Mouse (Mus musculus) megakaryocyte progenitor cell, adult 5-6 weeks (primary cell): ENCODE results near the gene Slco2a1. TPM values are rescaled to one million over a fixed set of nuclear protein-coding genes. Genes with fewer than 3 reads are reported as not detected.

Experiments
- ATAC-seq: replicated peaks from 2 replicates; pipeline ENCODE4 v1.8.0; 2016; ENCODE audit warnings: mild to moderate bottlenecking, moderate TSS enrichment, inconsistent platforms; ENCODE audit not compliant: poor library complexity
- total RNA-seq, 2 experiments: library from RNA; stranded (forward) in 1 of 2; stranded (reverse) in 1 of 2; fragments of 157-497, 149-512 nt in 1 of 2; fragments of 200-1000 nt in 1 of 2; gene quantifications; 2 replicates each; pipeline versions ENCODE4 v1.2.3 to v1.2.4; 2015 to 2017

Gene Slco2a1
- total RNA-seq, 2 experiments from 2014 or later = 0.10 TPM; not detected in 1

- no peak for ATAC-seq
Measured at GRCm38 (mm10) chr9:103033381-103033780, 44.9 kb downstream of the Slco2a1 start.

GRCm38 (mm10) chr9:103036971-103037391 lies 48.5 kb downstream of the Slco2a1 start:
- ATAC-seq = no peak

GRCm38 (mm10) chr9:103038266-103038665 lies 49.8 kb downstream of the Slco2a1 start:
- no peak for ATAC-seq

GRCm38 (mm10) chr9:103038705-103039104 lies 50.2 kb downstream of the Slco2a1 start:
- ATAC-seq = no peak

DNA sequence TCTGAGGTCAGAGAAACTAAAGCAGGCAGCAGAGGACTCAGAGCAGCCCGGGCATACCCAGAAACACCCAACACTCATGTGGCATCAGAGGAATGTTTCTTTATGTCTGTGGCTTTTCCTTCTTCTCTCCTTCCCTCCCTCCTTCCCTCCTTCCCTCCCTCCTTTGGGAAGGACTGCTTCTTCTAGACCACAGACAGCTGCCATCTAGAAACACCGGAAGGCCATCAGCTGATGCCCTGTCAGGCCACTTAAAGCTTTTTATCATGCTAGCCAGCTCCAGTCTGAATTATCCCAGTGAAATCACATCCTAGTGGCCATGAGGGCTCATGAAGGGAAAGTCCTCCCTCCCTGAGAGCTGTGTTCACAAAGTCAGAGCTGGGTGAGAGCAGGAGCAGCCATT lies 52.1 kb downstream of the Slco2a1 start:
- ATAC-seq = no peak

- ATAC-seq = no peak
Measured at GRCm38 (mm10) chr9:103045406-103045805, 56.9 kb downstream of the Slco2a1 start.

DNA sequence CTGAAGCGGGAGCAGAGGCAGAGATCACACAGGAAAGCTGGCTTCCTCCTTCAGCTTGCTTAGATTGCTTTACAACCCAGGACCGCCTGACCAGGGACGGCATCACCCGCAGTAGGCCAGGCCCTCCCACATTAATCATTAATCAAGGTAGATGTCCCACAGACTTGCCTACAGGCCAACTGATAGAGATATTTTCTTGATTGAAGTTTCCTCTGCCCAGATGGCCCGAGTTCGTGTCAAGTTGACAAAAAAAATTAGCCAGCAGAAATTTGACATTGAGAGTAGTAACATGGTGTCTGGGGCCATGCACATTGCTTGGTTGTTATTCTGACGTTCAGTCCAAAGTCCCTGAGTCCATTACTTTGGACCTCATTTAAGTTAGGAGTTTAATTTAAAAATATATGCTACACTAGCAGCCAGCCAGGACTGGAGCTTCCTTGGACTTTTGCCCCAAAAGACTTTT lies 60.6 kb downstream of the Slco2a1 start:
- no peak for ATAC-seq

DNA sequence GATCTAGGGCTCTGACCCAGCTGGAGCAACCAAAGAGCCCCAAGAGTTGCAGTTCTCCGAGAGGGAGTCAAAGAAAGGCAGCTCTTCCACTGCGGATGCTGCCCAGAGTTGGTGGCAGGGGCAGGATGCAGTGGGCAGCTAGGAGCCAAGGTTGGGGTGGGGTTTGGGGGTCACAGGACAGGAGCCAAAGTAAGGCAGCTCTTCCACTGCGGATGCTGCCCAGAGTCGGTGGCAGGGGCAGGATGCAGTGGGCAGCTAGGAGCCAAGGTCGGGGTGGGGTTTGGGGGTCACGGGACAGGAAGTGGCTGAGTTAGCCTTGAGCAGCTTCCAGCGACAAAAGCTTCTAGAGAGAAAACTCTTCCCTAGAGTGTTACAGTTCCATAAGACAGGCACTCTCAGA lies 65.3 kb downstream of the Slco2a1 start:
- ATAC-seq = no peak

GRCm38 (mm10) chr9:103055061-103055460 lies 66.5 kb downstream of the Slco2a1 start:
- ATAC-seq = no peak

DNA sequence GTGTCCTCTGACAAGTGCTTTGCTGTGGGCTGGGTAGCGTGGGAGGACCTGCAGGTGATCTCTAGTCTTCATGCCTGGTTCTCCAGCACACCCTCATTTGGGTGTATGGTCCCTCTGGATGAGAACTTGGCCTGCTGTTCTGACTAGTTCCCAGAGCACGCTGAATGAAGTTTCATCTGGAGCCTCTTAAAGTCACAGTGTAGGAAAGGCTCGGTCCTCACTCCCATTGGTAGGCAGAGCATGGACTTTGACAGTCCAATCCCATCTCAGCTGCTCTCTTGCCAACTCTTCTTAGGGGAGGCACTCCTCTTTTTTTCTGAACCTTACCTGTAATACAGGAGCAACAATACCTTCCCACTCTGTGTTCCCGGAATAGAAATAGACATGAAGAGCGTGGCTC lies 67.7 kb downstream of the Slco2a1 start:
- no peak for ATAC-seq

DNA sequence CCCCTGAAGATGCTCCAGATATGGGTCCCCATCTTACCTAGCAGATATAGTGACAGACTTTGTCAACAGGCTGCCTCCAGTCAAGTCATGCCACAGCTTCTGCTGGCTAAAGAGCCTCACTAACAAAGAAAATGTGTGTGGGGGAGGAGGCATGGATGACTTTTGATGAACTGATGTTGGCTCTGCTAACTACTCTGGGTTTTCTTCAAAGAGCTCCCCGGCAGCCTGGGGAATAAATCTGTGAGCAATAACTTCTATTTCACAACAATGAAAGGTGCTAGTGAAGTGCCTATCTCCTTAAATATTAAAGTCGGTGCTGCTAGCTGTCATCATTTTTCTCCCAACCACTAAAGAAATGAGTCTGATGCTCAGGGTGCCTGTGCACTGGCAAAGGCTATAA lies 72.0 kb downstream of the Slco2a1 start:
- ATAC-seq = no peak

DNA sequence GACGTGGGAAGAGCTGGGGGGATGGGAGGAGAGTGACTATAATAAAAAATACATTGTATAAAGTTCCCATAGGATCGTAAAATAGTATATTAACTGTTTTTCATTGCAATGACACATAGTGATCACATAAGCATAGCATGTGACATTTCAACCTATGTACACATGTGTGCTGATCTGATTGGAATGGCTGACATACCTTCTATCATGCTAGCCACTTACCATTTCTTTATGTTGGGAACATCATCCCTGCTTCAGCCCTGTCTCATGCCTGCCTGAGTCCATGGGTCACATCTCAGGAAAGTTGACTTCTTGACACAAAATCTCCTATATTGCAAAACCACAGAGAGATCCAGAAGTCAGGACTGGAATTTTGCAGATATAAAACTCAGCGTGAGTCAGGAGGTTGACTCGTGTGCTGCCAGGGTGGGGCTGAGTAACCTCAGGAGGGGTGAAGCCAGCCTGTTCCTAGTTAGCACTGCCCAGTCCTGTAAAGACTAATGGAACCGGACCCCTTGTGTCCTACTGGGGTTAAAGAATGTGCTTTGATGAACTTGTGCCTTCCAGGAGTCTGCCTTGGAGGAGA lies 73.0 kb downstream of the Slco2a1 start:
- no peak for ATAC-seq

GRCm38 (mm10) chr9:103063591-103063990 lies 75.1 kb downstream of the Slco2a1 start:
- ATAC-seq = no peak

GRCm38 (mm10) chr9:103066845-103067244 lies 78.3 kb downstream of the Slco2a1 start:
- no peak for ATAC-seq

GRCm38 (mm10) chr9:103067651-103068050 lies 79.1 kb downstream of the Slco2a1 start:
- ATAC-seq = no peak

GRCm38 (mm10) chr9:103068769-103069168 lies 80.3 kb downstream of the Slco2a1 start:
- ATAC-seq = no peak

GRCm38 (mm10) chr9:103071541-103072203 lies 83.2 kb downstream of the Slco2a1 start:
- ATAC-seq = no peak

- ATAC-seq = no peak
Measured at GRCm38 (mm10) chr9:103072204-103072599, 83.7 kb downstream of the Slco2a1 start.

DNA sequence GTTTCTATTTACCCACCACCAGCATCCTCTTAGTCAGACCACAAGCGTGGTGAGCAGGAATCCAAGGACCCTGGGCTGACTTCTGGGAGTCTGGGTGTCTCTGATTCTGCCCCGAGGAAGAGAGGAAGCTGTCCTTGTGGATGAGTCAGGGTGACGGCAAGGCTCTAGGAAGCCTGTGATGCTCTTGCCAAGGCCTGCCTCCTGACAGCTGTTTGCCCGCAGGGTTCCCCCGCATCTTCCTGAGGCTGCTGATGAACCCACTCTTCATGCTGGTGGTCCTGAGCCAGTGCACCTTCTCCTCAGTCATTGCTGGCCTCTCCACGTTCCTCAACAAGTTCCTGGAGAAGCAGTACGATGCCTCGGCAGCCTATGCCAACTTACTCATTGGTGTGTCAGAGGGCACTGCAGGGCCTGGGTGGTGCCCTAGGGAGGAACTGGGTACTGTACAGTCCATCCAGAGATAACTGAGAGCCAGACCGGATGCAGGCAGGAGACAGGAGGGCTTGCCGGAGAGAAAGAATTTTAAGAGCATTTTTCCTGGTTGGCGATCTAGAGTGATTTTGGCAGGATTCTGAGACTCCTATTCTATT lies 84.5 kb downstream of the Slco2a1 start:
- ATAC-seq = no peak

DNA sequence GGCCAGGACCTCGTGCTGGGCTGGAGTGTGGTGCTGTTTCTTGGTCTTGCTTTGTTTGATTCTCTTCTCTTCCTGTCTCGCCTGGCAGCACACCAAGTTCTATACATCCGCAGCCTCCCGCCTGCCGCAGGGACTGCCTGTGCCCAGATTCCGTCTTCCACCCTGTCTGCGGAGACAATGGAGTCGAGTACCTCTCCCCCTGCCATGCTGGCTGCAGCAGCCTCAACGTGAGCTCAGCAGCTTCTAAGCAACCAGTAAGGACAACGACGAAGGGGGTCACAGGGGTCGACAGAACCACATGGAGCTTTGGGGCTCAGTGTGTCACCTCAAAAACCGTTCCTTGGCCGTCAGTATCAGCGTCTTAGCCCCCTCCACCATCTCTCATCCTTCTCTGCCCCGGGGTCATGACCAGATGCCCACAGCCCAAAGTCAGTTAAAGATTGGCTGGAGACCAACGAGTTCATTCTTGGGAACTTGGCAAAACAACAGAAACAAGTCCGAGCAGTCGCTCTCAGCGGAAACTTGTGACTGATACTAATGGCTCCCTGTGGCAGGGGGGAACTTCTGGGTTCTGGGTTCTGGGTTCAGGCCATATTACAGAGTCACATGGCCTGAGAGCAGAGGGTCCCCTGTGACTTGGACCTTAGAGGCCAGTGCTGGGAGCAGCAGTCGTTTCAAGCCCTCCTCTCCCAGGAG lies 88.5 kb downstream of the Slco2a1 start:
- no peak for ATAC-seq

DNA sequence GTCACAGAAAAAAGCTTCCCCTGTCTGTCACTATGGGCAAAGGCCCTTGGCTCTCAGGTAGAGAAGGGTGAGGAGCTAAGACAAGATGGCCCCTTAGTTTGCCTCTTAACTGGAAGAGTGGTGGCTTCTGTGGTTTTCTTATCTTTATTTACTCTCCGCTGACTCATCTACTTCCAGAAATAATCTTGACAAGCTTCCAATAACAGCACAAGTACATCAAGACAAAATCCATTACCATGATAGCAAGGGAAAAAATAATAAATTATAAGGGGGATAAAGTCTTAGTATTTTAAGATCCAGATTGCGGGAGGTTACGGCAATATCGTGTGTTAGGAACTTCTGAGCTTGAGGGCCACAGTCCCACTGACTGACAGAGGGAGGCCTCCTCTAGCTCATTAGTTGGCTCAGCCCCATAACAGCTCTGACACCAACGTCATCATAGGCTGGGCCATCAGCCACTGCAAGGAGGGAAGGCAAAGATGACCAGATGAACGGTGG lies 89.7 kb downstream of the Slco2a1 start:
- ATAC-seq = peak; percentile 65

DNA sequence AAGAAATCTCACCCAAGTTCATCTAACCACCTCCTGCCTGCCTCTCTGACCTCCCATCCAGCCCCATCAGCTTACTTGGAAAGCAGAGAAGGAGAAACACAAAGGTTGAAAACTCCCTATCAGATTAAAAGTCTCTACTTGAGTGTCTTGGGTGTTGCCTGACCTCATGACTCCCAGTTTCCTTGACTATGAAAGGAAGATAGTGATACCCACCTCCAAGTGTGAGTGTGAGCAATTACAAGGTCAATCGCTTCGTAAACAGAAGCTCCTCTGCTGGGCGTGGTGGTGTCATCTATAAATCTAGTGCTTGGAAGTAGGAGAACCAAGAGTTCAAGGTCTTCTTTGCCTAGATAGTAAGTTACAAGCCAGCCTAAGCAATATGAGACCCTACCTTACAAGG lies 91.7 kb downstream of the Slco2a1 start:
- ATAC-seq = no peak
